Mouse (Mus musculus): Measurements from ENCODE around the gene Phf13.

DNA sequence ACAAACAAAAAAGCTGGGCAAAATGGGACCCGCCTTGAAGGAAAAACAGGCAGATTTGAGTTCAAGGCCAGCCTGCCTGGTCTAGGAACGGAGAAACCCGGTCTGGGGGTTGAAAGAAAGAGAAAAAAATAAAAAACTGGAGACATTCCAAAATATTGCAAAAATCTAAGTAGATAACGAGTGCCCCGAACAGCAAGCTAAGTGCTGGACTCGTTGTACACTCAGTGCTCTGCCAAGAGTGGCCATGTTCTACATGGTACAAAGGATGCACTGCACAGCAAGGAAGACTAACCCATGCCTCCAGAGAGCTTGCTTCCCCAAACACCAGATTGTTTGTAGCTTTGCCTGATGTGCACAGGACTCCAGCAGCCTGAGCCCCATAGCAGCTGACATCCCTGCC is 3.0 kb downstream of the Phf13 start:
- TF ChIP-seq POLR2A (IDR thresholded peaks at IDR 0.05; ENCODE audit: extremely low read depth, insufficient read depth, low read length) (no peak), CTCF (IDR thresholded peaks at IDR 0.05; ENCODE audit: extremely low read depth, insufficient read depth, low read length) (no peak)
